Mouse (Mus musculus) embryonic facial prominence, embryonic 13.5 days (tissue): ENCODE measurements around the gene Bbs7. TPM values are rescaled to one million over a fixed set of nuclear protein-coding genes. Genes with fewer than 3 reads are reported as not detected.
"Not testable (repeated sequence)": the region's sequence is repeated elsewhere in the genome, so short reads cannot be mapped to it uniquely, and the experiment has no call there.

Experiments used
- ATAC-seq: fragments of 200-750 bp; cut with Nextera tagmentation; 2 replicates; pipeline ENCODE4 v1.8.0; 2017; ENCODE audit warnings: low read depth; ENCODE audit not compliant: insufficient number of reproducible peaks, insufficient read depth, low FRiP score, low TSS enrichment
- H3K27ac ChIP-seq: fragments of 300-500 bp; sonication (generic); 2 replicates; pipeline ENCODE4 v1.5.1; 2015; ENCODE audit warnings: moderate library complexity, mild to moderate bottlenecking, inconsistent platforms
- H3K27me3 ChIP-seq: fragments of 300-500 bp; sonication (generic); 2 replicates; pipeline ENCODE4 v1.6.1; 2015; ENCODE audit warnings: mild to moderate bottlenecking, inconsistent platforms
- H3K36me3 ChIP-seq: fragments of 300-500 bp; sonication (generic); 2 replicates; pipeline ENCODE4 v1.6.1; 2015; ENCODE audit warnings: mild to moderate bottlenecking, inconsistent platforms
- H3K4me1 ChIP-seq: fragments of 300-500 bp; sonication (generic); 2 replicates; pipeline ENCODE4 v1.6.1; 2015; ENCODE audit warnings: inconsistent platforms
- H3K4me2 ChIP-seq: fragments of 300-500 bp; sonication (generic); 2 replicates; pipeline ENCODE4 v1.6.1; 2015; ENCODE audit warnings: moderate library complexity, mild to moderate bottlenecking, inconsistent platforms
- H3K4me3 ChIP-seq: fragments of 300-500 bp; sonication (generic); 2 replicates; pipeline ENCODE4 v1.5.1; 2015; ENCODE audit warnings: mild to moderate bottlenecking, inconsistent platforms
- H3K9ac ChIP-seq: fragments of 300-500 bp; sonication (generic); 2 replicates; pipeline ENCODE4 v1.6.1; 2015; ENCODE audit warnings: mild to moderate bottlenecking, inconsistent platforms
- H3K9me3 ChIP-seq: fragments of 300-500 bp; sonication (generic); 2 replicates; pipeline ENCODE4 v1.6.1; 2016; ENCODE audit warnings: inconsistent platforms
- WGBS: fragments of 180-500 bp; shearing (Covaris S2); methylation state at CpG from one replicate; pipeline ENCODE4 v1.1.7; 2015; ENCODE audit warnings: mixed read lengths; 5-methylcytosine and 5-hydroxymethylcytosine counted together
- polyA plus RNA-seq: library from polyadenylated mRNA; unstranded; fragments of >200 nt; fragmentation: Nextera tagmentation; extraction: Ambion mirVana; gene quantifications from 2 replicates; pipeline ENCODE4 v1.2.1, GENCODE M21; 2015

Bbs7 gene
- polyA plus RNA-seq, 1 experiment from 2014 or later: 20.5 TPM

DNA sequence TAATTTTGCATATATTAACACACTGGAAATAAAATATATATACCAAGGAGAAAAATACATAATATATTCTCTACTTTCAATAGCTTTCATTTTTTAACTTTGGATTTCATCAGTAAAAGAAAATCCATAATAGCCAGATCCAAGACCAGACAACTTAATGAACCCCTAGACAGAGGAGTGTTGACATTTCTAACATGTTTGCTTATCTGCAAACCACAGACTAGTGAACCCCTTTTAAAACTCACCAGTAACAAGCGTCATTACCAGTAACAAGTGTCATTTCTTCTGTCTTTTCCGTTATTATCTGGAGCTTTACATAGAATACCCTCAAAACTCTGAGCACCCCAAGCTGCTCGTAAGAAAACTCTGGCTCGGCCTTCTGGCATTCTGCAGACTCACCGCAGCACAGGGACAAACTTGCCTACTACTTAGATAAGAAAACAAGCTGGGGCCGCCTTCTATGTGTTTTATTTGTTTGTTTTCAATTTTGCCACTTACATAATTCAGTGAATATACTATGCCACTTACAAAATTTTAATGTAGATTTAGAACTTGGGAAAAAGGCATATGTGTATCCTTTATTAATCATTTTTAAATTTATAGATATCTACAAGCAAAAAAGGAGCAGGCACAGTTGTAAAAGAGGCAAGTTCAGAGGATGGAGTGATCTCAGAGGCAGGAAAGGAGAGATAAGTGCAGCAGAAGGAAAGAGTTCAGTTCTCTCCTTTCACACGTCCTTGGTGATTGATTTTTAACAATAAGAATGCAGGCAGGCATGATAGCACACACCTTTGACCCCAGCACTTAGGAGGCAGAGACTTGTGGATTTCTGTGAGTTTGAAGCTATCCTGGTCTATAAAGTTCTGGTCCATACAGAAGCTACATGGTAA is 7.1 kb downstream of the Bbs7 start:
- Histone ChIP-seq H3K9me3 (no peaks in the 10 kb centered on the region), H3K27me3 (no peaks in the 10 kb centered on the region), H3K4me1 (no peaks in the 10 kb centered on the region), H3K9ac (no peak overlapping the region), H3K4me3 (no peak overlapping the region), H3K27ac (no peak overlapping the region), H3K4me2 (no peak overlapping the region), H3K36me3 (peaks cover 9% of the 10 kb centered on the region)
- no peak for ATAC-seq
- 83% methylated on average over 7 of the region's 7 CpGs for WGBS

DNA sequence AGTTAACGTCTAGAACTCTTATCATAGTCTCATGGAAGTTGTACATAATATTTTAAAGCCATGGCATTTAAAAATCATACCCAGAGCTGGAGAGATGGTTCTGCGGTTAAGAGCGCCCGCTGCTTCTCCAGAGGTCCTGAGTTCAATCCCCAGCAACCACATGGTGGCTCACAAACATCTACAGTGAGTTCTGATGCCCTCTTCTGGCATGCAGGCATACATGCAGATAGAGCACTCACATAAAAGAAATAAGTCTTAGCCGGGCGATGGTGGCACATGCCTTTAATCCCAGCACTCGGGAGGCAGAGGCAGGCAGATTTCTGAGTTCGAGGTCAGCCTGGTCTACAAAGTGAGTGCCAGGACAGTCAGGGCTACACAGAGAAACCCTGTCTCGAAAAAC is 13.5 kb downstream of the Bbs7 start:
- H3K36me3 ChIP-seq: peaks cover 20% of the 10 kb centered on the region
- H3K27ac ChIP-seq, H3K4me1 ChIP-seq, H3K27me3 ChIP-seq, ATAC-seq, H3K4me2 ChIP-seq, H3K9me3 ChIP-seq, H3K4me3 ChIP-seq, H3K9ac ChIP-seq: not testable (repeated sequence)
- 90% methylated on average over 9 of the region's 9 CpGs for WGBS

DNA sequence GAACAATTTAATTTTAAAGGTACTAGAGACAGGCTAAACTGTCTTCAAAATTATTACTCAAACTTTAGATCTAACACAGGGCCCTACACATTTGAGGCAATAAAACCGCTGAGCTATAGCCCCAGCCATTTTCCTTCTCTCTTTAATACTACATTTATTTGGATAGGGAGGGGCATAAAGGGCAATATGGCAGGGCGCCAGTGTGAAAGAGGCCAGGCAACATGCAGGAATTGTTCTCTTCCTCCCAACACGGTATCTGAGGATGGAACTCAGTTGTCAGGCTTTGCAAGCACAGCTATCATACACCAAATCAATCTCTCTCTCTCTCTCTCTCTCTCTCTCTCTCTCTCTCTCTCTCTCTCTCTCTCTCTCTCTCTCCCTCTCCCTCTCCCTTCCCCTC is 14.5 kb downstream of the Bbs7 start:
- Histone ChIP-seq H3K27me3 (no peaks in the 10 kb centered on the region), H3K4me1 (no peaks in the 10 kb centered on the region), H3K9ac (no peak overlapping the region), H3K36me3 (peaks cover 21% of the 10 kb centered on the region), H3K9me3 (no peaks in the 10 kb centered on the region), H3K4me3 (no peak overlapping the region), H3K4me2 (no peak overlapping the region), H3K27ac (no peak overlapping the region)
- ATAC-seq: no peak
- WGBS: 75% methylated on average over 3 of the region's 3 CpGs

DNA sequence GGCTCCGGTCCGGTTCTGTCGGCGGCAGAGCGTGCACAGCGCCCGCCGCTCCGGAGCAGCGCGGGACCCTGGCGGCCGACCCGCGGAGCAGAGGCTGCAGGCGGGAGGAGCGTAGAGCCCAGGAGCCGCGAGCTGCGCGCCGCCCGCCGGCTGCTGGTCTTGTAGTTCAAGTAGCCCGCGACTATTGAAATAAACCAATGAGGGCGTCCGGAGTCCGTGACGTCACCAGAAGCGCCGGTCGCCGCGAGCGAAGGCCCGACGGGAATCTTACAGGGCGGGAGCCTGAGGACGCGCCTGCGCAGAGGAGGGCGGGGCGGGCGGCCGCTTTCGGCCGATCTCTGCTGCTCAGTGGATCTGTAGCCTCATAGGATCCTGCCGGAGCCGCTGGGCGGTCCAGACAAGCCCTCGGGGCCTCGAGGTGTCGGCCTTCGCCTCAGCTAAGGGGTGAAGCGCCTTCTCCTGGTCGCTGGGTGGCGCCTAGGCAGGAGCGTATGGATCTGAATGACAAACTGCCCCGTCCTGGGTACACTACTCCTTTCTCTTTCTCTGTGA is 41.4 kb downstream of the Bbs7 start, which contains the start of gene Ccna2:
Gene Ccna2 (minus strand): TSS at position 324 of the 552 bp plus-strand sequence.
- Histone ChIP-seq H3K9ac (peak within 1 kb of the TSS; percentile 88), H3K4me2 (peak within 1 kb of the TSS; percentile 84), H3K9me3 (no peaks in the 10 kb centered on the region), H3K36me3 (peaks cover 31% of the 10 kb centered on the region), H3K27ac (peak within 1 kb of the TSS; percentile 84), H3K4me1 (peaks cover 21% of the 10 kb centered on the region), H3K4me3 (peak within 1 kb of the TSS; percentile 91), H3K27me3 (no peaks in the 10 kb centered on the region)
- under 1% methylated on average over 60 of the region's 60 CpGs for WGBS
- peak; percentile 100 for ATAC-seq

DNA sequence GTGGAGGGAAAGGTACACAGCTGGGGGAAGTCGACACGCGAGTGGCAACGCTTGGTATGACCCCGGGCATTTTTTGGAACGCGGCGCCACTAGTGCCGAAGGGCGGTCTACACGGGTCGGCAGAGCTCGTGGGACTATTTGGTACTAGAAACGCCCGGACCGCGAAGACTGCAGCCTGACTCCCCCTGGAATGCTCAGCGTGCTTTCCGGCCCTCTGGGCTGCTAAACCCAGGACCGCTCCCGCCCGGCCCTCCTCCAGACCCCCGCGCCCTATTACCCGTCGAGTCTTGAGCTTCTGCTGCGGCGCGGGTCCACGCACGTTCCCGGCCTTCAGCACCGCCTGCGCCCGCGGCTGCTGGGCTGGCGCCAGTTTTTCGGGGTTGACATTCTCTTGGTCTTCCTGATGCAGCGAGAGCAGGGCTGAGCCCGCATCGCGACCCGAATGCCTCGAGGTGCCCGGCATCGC is 41.9 kb downstream of the Bbs7 start:
- under 1% methylated on average over 46 of the region's 46 CpGs for WGBS
- H3K4me3 ChIP-seq: peak overlapping the region; percentile 91
- no peaks in the 10 kb centered on the region for H3K9me3 ChIP-seq
- H3K4me1 ChIP-seq: peaks cover 21% of the 10 kb centered on the region
- H3K27me3 ChIP-seq: no peaks in the 10 kb centered on the region
- peak overlapping the region; percentile 88 for H3K9ac ChIP-seq
- peaks cover 36% of the 10 kb centered on the region for H3K36me3 ChIP-seq
- H3K27ac ChIP-seq: peak overlapping the region; percentile 84
- peak overlapping the region; percentile 84 for H3K4me2 ChIP-seq
- ATAC-seq: peak; percentile 34

DNA sequence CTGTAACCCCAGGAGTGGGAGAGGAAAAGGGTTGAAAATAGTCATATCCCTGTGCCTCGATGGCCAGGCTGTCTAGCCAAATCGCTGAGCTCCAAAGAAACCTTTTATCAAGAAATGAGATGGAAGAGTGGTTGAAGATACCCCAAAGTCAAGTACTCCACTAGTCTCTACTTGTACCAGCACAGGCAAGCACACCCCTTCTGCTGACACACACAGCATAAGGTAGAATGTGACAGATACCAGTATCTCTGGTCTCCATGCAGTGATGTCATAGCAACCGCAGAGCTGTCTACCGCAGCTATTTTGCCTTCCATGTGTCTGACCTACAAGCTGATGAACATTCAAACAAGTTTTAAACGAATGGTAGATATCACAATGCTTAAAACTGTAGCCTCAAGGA is 43.4 kb downstream of the Bbs7 start:
- ATAC-seq: no peak
- Histone ChIP-seq H3K27me3 (no peaks in the 10 kb centered on the region), H3K9ac (peak overlapping the region; percentile 88; the same call in 1 of the 2 replicates), H3K4me1 (peaks cover 21% of the 10 kb centered on the region), H3K9me3 (no peaks in the 10 kb centered on the region), H3K4me3 (peak overlapping the region; percentile 91), H3K27ac (no peak overlapping the region), H3K4me2 (peak overlapping the region; percentile 84), H3K36me3 (peaks cover 49% of the 10 kb centered on the region)
- whole genome bisulfite sequencing: 87% methylated on average over 5 of the region's 5 CpGs

DNA sequence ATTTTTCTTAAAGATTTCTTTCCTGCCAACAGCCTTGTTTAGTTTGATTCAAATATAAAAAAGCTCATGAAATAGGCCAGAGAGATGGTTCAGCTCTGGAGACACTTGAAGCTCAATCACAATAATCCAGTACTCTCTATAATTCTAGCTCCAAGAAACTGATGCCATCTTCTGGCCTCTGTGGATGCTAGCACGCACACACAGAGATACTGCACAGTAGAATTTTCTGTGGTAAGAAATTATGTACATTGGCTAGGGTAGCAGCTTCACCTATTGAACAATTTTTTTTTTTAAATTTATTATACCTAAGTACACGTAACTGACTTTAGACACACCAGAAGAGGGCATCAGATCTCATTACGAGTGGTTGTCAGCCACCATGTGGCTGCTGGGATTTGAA is 49.6 kb downstream of the Bbs7 start:
- Histone ChIP-seq H3K36me3 (peaks cover 91% of the 10 kb centered on the region), H3K27ac (no peak overlapping the region), H3K4me2 (no peak overlapping the region), H3K9ac (no peak overlapping the region), H3K4me1 (no peaks in the 10 kb centered on the region), H3K4me3 (no peak overlapping the region), H3K9me3 (no peaks in the 10 kb centered on the region), H3K27me3 (no peaks in the 10 kb centered on the region)
- no peak for ATAC-seq
- WGBS: 89% methylated on average over 3 of the region's 3 CpGs

DNA sequence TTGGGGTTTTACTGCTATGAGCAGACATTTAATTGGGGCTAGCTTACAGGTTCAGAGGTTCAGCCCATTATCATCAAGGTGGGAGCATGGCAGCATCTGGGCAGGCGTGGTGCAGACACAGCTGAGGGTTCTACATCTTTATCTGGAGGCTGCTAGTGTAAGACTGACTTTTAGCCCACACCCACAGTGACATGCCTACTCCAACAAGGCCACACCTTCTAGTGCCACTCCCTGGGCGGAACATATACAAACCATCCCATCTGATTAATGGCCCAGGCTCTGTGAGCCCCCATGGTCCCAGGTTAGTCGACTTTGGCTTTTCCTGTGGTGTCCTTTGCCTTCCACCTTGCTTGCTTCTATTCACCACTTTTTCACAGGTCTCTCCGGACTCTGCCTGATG is 53.7 kb downstream of the Bbs7 start:
- no peak overlapping the region for H3K4me2 ChIP-seq
- no peak overlapping the region for H3K4me3 ChIP-seq
- no peaks in the 10 kb centered on the region for H3K4me1 ChIP-seq
- 82% methylated on average over 4 of the region's 4 CpGs for WGBS
- H3K9ac ChIP-seq: no peak overlapping the region
- H3K27ac ChIP-seq: no peak overlapping the region
- H3K9me3 ChIP-seq: no peaks in the 10 kb centered on the region
- no peaks in the 10 kb centered on the region for H3K27me3 ChIP-seq
- peaks cover 88% of the 10 kb centered on the region for H3K36me3 ChIP-seq
- ATAC-seq: no peak

DNA sequence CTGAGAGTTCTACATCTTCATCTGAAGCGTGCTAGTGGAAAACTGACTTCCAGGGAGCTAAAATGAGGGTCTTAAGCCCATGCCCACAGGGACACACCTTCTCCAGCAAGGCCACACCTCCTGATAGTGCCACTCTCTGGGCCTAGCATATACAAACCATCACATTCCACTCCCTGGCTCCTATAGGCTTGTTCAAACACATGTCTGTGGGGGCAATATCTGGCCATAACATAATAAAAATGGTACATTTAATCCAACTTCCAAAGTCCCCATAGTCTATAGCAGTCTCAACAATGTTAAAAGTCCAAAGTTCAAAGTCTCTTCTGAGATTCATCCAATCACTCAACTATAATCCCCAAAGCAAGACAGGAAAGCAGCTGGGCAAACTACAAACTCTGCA is 55.7 kb downstream of the Bbs7 start:
- H3K4me3 ChIP-seq: no peak overlapping the region
- no peak overlapping the region for H3K4me2 ChIP-seq
- WGBS: 80% methylated on average over 1 of the region's 1 CpGs
- ATAC-seq: no peak
- H3K27ac ChIP-seq: no peak overlapping the region
- H3K27me3 ChIP-seq: no peaks in the 10 kb centered on the region
- H3K9me3 ChIP-seq: no peaks in the 10 kb centered on the region
- no peak overlapping the region for H3K9ac ChIP-seq
- peaks cover 77% of the 10 kb centered on the region for H3K36me3 ChIP-seq
- H3K4me1 ChIP-seq: no peaks in the 10 kb centered on the region; the same call in 1 of the 2 replicates

DNA sequence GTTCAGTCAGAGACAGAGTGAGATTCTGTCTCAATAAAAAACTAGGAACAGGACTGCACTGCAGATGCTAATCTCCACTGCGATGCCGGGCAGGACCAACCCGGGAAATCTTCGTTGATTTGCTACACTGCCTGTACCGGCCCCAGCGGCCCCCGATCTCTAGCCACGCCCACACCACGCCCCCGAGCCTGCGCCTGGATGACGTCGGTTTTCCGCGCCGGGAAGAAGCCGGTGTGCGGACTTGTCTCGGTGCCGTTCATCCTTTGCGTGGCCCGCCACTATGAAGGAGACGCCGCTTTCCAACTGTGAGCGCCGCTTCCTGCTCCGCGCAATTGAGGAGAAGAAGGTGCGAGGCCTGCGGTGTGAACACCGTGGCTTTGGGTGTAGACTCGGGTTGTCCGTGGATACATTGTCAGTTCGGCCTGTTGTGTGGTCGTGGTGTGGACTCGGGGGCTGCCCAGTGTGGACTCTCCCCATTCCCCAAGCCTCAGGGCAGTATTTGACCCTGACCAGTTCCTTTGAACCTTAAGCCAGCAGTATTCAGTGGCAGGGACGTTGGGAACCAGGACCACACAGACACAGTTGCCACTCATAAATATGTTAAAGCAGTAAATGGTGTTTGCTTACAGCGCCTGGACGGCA is 60.8 kb downstream of the Bbs7 start, which contains the start of gene Exosc9:
Gene Exosc9 (plus strand): TSS at position 201 of the 642 bp plus-strand sequence.
- H3K4me1 ChIP-seq: peaks cover 7% of the 10 kb centered on the region
- H3K4me2 ChIP-seq: peak within 1 kb of the TSS; percentile 86
- no peaks in the 10 kb centered on the region for H3K27me3 ChIP-seq
- ATAC-seq: peak; percentile 86
- under 1% methylated on average over 39 of the region's 39 CpGs for WGBS
- H3K9ac ChIP-seq: peak within 1 kb of the TSS; percentile 80
- peaks cover 32% of the 10 kb centered on the region for H3K36me3 ChIP-seq
- no peaks in the 10 kb centered on the region for H3K9me3 ChIP-seq
- H3K4me3 ChIP-seq: peak within 1 kb of the TSS; percentile 82
- no peak within 1 kb of the TSS; the same call in none of the 2 replicates for H3K27ac ChIP-seq

DNA sequence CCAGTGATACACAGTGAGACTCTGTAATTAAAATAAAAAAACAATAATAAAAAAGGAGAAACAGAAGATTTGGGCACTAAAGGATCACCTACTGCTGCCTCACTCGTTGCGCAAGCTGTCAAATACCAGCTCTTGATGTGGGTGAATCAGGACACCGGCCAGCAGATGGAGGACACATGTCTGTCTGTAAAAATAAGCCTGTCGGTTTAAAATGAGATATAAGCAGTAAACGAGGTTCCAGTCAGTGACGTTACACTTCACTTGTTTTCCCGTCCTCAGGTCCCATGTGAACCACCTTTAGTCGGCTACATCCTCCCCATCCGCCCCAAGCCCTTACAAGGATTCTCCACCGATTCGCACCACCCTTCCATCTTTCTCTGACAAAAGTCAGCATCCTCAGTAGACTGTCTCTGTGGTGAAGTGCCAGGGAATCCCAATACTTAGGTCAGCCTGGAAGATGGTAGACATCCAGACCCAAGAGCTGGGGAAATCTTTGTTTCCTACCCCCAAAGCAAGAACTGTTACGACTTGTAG is 61.4 kb downstream of the Bbs7 start:
- 16% methylated on average over 12 of the region's 12 CpGs for WGBS
- peak overlapping the region; percentile 80 for H3K9ac ChIP-seq
- H3K4me1 ChIP-seq: peaks cover 7% of the 10 kb centered on the region
- no peak overlapping the region; the same call in 1 of the 2 replicates for H3K27ac ChIP-seq
- H3K9me3 ChIP-seq: no peaks in the 10 kb centered on the region
- peak overlapping the region; percentile 82 for H3K4me3 ChIP-seq
- peaks cover 26% of the 10 kb centered on the region for H3K36me3 ChIP-seq
- peak overlapping the region; percentile 86 for H3K4me2 ChIP-seq
- ATAC-seq: 0 out of 2 replicates have a peak, but pooled peaks have one; percentile 7
- no peaks in the 10 kb centered on the region for H3K27me3 ChIP-seq
